Mouse (Mus musculus) yolk sac, embryonic 10.5 days (tissue): ENCODE measurements around the gene Gm38431.

Experiments used
- DNase-seq: peaks from one replicate; pipeline ENCODE4 v3.0.0-alpha.2; 2017; ENCODE audit warnings: low spot score

Gene Gm38431

DNA sequence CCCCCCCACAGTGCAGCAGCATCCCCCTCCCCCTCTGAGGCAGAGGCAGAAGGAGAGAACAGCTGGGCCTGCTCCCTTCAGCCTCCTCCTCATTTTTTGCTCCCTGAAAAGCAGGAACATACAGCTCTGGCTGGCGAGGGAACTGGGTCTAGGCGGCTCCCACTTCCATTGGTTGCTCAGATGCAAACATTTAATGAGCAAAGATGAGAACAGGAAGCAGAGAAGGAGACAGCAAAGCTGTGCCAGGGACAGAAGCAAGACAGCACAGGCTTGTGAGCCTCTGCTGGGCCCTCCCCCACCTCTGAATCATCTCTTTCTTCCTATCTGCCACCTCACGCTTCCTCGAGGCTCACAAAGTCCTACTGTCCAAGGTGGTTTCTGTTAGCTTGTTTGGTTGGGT is 50.5 kb downstream of the Gm38431 start:
- no peak for DNase-seq

DNA sequence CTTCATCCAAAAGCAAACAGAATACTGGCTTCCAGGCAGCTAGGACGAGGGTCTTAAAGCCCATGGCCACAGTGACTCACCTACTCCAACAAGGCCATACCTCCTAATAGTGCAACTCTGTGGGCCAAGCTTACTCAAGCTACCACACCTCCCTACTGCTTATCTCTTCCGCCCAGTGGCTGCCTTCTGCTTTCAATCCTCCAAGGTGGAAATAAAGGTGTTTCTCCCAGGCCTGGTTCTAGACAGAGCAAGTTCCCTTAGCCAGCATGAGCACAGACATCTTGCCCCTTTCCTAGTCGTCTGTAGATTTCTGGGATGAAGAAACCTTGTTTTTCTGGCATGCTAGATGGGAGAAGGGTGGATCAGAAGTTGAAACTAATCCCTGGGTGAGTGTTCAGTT is 52.0 kb downstream of the Gm38431 start:
- no peak for DNase-seq

- no peak for DNase-seq
These were observed 54.3 kb downstream of the Gm38431 start for GRCm38 (mm10) chr9:21037481-21037891.

DNA sequence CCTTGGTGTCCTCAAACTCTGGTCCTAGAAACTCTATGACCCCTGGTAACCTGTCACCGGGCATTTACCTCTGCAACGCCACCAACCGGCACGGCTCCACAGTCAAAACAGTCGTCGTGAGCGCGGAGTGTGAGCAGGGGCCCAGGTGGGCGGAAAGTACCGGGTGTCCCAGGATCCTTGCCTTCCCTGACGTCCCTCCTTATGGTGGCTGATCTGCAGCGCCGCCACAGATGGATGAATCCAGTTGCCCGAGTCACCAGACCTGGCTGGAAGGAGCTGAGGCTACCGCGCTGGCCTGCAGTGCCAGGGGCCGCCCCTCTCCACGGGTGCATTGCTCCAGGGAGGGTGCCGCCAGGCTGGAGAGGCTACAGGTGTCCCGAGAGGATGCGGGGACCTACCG is 55.1 kb downstream of the Gm38431 start:
- DNase-seq = no peak

GRCm38 (mm10) chr9:21036161-21036560 is 55.6 kb downstream of the Gm38431 start:
- no peak for DNase-seq

GRCm38 (mm10) chr9:21035586-21035985 is 56.2 kb downstream of the Gm38431 start:
- DNase-seq = no peak

DNA sequence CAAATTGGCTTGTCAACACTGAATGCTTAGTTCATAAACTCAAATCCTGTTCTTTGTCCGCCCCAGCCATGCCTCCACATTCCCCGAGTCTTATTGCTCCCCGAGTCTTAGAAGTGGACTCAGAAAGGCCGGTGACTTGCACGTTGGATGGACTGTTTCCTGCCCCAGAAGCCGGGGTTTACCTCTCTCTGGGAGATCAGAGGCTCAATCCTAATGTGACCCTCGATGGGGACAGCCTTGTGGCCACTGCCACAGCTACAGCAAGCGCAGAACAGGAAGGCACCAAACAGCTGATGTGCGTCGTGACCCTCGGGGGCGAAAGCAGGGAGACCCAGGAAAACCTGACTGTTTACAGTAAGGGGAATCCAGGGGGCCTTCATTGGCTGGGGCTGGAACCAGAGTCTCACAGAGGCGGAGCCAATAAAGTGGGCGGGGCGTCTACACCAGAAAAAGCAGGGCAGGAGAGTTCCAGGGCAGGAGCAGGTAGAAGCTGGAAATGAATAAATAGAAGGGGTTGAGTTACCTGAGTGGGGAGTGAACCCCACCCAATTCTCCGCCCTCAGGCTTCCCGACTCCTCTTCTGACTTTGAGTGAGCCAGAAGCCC is 57.2 kb downstream of the Gm38431 start:
- DNase-seq = no peak

- DNase-seq = peak; percentile 82
These were observed 58.7 kb downstream of the Gm38431 start for GRCm38 (mm10) chr9:21033136-21033535.

GRCm38 (mm10) chr9:21032491-21032890 is 59.3 kb downstream of the Gm38431 start:
- no peak for DNase-seq

- no peak for DNase-seq
These were observed 59.9 kb downstream of the Gm38431 start, which contains the start of gene Icam5 for GRCm38 (mm10) chr9:21031896-21032351. TSS of gene Icam5 (plus strand) at chr9:21032073.

DNA sequence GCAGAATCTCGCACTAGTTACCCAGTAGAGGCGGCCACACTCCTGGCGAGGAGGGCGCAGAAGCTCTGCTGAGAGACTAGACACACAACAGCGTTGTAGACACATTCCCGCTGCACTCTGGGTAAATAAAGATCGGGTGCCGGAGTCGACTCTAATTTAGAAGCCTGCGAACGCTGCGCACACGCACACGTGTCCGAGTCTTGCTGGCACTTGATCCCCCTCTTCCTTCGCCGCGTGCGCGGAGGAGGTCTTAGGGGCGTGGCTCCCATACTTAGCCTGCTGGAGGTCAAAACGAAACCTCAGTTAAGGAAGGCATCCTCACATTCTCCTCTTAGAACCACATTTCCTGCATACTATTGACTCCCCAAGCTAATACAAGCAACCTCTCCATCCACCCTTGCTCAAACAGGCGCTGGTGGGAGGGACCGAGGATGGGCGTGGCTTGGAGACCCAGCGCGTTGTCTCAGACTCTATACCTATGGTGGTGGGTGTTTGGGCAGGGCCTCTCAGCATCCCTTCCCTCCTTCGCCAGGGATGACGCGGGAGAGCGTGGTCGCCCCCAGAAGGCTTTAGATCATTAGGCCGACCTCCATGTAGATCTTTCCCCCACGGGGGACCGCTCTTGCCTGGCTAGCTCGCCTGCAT is 60.4 kb downstream of the Gm38431 start:
- DNase-seq = peak; percentile 68

GRCm38 (mm10) chr9:21030781-21031250 is 61.0 kb downstream of the Gm38431 start:
- peak; percentile 88 for DNase-seq

DNA sequence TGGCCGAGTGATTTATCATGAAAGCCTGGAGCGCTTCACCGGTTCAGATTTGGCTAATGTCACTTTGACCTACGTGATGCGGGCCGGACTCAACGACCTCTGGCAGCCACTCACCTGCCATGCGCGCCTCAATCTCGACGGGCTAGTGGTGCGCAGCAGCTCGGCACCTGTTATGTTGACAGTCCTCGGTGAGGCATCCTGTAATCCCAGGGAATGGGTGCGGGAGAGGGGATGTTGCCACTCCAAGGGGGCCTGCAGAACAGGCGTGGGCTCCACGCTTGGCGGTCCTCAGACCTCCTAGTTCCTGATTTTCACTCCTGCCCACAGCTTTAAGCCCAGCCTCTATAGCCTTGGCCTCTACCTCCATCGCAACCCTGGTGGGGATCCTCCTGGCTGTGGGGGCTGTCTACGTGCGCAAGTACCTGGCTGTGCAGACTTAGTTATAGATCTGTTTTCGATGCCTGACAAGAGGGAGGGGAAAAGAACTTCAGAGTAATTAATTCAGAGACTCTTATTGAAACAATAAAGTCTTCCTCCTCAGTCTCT is 61.7 kb downstream of the Gm38431 start:
- DNase-seq = no peak

DNA sequence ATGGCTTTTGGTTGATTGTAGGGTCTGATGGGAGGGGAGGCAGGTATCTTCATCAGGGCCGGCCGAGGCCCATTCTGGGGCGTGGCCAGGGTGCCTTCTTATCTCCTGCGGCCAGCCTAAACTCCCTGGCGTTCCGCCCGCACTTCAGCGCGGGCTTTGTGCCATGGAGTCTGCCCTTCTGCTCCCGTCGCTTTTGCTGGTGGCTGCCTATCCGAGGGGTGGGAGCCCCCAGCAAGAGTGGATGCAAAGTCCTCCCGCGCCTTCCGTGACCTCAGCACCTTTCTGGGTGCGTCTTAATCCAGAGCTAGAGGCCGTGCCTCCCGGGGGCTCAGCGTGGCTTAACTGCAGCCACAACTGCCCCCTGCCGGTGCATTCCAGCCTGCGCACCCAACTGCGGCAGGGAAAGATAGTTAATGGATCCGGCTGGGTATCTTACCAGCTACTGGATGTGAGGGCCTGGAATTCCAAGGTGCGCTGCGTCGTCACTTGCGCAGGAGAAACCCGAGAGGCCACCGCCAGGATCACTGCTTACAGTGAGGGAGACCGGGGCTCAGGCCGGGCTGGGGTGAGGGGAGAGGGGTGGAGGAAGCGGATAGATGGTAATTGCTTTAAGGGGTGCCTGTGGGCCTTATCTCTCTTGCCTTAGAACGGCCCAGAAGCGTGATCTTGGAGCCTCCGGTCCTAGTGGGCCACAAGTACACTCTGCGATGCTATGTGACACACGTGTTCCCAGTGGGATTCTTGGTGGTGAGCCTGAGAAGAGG is 62.3 kb downstream of the Gm38431 start, which contains the start of gene Icam4:
Icam4 (plus strand) TSS at position 83 of the 764 bp plus-strand sequence.
- peak; percentile 85 for DNase-seq

- no peak for DNase-seq
These were observed 63.2 kb downstream of the Gm38431 start for GRCm38 (mm10) chr9:21028560-21029110.

DNA sequence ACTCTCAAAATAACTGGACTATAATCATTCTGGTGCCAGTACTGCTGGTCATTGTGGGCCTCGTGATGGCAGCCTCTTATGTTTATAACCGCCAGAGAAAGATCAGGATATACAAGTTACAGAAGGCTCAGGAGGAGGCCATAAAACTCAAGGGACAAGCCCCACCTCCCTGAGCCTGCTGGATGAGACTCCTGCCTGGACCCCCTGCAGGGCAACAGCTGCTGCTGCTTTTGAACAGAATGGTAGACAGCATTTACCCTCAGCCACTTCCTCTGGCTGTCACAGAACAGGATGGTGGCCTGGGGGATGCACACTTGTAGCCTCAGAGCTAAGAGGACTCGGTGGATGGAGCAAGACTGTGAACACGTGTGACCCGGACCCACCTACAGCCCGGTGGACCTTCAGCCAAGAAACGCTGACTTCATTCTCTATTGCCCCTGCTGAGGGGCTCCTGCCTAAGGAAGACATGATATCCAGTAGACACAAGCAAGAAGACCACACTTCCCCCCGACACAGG is 64.0 kb downstream of the Gm38431 start:
- no peak for DNase-seq

DNA sequence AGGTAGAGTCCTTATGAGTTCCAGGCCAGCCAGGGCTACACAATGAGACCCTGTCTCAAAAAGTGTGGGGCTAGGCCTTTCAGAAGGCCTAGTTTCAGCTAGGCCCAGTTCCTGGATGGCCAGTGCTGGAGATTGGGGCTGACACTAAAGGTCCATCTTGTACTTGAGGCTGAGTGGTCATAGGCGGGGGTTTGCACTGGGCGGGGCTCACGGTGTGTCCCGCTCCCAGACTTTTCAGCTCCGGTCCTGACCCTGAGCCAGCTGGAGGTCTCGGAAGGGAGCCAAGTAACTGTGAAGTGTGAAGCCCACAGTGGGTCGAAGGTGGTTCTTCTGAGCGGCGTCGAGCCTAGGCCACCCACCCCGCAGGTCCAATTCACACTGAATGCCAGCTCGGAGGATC is 64.9 kb downstream of the Gm38431 start:
- no peak for DNase-seq

DNA sequence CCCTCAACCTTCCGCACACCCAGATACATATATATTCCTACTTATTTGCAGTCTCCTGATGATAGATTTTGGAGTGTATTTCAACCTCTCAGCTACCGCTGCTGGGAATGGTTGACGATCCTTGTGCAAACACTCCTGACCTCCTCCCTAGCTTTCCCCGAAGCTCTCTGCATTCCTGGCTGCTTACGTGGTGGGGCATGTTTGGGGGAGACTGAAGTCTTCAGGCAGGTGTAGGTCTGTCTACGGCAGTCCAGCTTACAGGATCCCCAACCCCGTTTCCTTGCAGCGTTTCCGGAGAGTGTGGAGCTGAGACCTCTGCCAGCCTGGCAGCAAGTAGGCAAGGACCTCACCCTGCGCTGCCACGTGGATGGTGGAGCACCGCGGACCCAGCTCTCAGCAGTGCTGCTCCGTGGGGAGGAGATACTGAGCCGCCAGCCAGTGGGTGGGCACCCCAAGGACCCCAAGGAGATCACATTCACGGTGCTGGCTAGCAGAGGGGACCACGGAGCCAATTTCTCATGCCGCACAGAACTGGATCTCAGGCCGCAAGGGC is 66.5 kb downstream of the Gm38431 start:
- DNase-seq = no peak

DNA sequence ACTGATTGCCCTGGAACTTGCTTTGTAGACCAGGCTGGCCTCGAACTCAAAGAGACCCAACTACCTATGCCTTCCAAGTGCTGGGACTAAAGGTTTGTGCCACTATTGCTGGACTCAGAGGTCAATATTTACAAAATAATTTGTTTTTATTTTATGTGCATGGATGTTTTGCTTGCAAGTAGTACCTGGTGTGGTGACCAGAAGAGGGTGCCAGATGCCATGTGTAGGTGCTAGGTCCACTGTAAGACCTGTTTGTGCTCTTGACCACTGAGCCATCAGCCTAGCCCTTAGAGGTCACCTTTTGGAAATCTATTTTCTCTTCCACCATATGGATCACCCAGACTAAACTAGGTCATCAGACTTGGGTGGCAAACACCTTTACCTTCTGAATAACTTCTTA is 69.1 kb downstream of the Gm38431 start:
- no peak for DNase-seq

DNA sequence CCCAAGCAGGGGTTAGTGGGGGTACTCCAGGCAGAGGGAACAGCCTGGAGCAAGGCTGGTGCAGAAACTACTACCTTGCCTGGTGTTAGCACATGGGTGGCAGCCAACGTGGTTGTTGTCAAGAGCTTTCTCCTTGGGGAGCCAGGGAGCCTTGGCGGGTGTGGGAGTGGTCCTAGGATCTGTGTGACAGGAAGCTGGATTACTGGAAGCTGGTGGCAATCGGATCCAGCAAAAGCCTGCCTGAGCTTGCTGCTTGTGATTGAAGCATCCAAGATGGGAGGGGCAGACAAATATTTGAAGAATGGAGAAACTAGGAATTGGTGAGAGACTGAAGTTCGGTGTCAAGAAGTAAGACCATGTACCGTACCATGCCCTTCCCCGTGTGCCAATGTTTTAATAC is 69.5 kb downstream of the Gm38431 start:
- no peak for DNase-seq

DNA sequence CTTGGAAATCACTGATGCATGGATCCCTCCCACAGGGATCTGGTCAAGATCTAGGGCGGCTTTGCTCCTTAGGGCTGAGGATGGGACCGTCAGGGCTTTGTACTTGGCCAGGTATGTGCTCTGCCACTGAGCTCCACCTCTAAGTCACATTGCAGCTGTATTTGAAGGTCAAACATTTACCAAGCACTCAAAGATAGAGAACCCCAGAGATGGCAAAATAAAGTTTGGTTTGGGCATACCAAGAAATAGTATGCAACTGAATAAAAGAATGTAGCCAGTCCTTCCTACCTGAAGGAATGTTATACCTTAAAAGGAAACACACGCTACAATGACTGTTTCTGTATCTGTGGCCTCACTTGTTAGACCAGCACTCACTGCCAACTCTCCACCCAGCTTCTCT is 70.4 kb downstream of the Gm38431 start:
- no peak for DNase-seq

DNA sequence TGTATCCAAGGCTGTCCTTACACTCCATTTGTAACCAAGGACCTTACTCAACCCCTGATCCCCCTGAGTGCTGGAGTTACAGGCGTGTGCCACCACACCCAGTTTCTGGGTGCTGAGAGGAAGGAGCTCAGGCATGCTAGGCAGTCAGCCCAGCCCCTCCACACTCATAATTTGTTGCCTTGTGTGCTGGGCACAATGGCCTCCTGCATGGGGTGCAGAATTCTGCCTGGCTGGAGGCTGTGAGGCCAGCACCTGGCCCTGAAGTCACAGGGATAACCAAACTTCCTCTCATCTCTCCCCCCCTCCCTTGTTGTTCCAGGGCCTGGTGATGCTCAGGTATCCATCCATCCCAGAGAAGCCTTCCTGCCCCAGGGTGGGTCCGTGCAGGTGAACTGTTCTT is 73.2 kb downstream of the Gm38431 start:
- DNase-seq = no peak
